ENCODE assay signal across 14 mouse cellular contexts in the genomic region with DNA sequence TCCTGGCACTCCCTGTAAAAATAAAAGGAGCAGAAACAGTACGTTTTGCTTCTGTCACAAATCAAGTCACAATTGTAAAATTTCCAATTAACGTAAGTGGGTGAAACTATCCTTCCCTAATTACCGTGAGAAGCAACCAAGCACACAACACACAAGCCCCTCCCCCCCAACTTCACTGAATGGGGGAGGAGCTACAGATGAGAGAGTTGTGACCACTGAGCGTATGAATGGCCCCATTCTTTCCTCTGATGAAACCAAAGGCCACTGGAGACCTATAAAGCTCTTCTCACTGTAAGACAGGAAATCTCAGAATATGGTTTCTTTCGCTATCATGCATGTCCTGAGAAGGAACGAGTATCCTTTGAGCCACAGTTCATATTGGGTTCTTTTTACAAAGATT.
"Had no signal": no experiment of that assay in that cellular context is flagged by ENCODE, and none has a peak within 500 bp of the region (broad histone marks: within the 10 kb centered on the region; RNA-seq: fewer than 3 reads in every experiment).

No protein-coding gene starts in this region.

- H3K9me3 ChIP-seq: limb, embryonic 10.5 days; liver, embryonic 12.5 days; midbrain, embryonic 15.5 days; neural tube, embryonic 12.5 days had no signal

- H3K36me3 ChIP-seq: limb, embryonic 10.5 days; liver, embryonic 12.5 days; midbrain, embryonic 15.5 days; neural tube, embryonic 12.5 days had no signal

- H3K27me3 ChIP-seq: liver, embryonic 12.5 days; midbrain, embryonic 15.5 days; neural tube, embryonic 12.5 days had no signal

- H3K4me1 ChIP-seq: limb, embryonic 10.5 days; liver, embryonic 12.5 days; midbrain, embryonic 15.5 days; neural tube, embryonic 12.5 days had no signal

- H3K27ac ChIP-seq: kidney, postnatal 0 days; left cerebral cortex, adult 2 months; limb, embryonic 10.5 days; liver, embryonic 12.5 days; midbrain, embryonic 15.5 days; neural tube, embryonic 12.5 days had no signal

- H3K4me2 ChIP-seq: liver, embryonic 12.5 days; lung, embryonic 14.5 days; midbrain, embryonic 11.5 days; midbrain, embryonic 15.5 days; neural tube, embryonic 12.5 days had no signal

- H3K4me3 ChIP-seq: left cerebral cortex, adult 2 months; limb, embryonic 10.5 days; liver, embryonic 12.5 days; midbrain, embryonic 15.5 days; neural tube, embryonic 12.5 days had no signal

- ATAC-seq: liver, embryonic 12.5 days; midbrain, embryonic 15.5 days had no signal

- DNase-seq: kidney, adult 9 months; lung, embryonic 14.5 days; lung, postnatal 10 days; lung, postnatal 4 days; right cerebral cortex, adult 18-20 months; right cerebral cortex, postnatal 25 days; thymus, postnatal 36 days had no signal

- H3K9ac ChIP-seq: liver, embryonic 12.5 days; lung, embryonic 14.5 days; midbrain, embryonic 15.5 days; neural tube, embryonic 12.5 days had no signal
